Mouse (Mus musculus): ENCODE measurements around the gene Ctnna3.
A peak's percentile ranks its signal among the peaks of the same experiment; 100 is the strongest.
"Not testable (repeated sequence)": the region's sequence is repeated elsewhere in the genome, so short reads cannot be mapped to it uniquely, and the experiment has no call there.

Ctnna3 gene

DNA sequence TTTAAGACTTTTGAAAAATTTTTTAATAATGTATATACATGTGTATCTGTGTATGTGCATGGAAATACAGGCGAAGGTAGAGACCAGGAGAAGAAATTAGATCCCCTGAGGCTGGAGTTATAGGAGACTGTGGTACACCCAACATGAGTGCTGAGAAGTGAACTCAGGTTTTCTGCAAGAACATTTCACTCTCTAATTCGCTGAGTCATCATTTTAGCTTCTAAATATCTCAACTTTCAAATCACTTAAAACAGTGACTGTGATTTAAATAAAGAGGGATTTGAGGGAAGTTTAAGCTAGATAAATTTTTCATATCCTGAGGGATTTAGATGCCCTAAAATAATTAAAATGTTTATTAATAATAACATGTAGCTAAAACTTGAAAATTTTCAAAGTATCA, 1241.6 kb downstream of the Ctnna3 start:
- no peak for DNase-seq

- no peak for DNase-seq
Observed at GRCm38 (mm10) chr10:64675796-64676195, 1245.9 kb downstream of the Ctnna3 start.

DNA sequence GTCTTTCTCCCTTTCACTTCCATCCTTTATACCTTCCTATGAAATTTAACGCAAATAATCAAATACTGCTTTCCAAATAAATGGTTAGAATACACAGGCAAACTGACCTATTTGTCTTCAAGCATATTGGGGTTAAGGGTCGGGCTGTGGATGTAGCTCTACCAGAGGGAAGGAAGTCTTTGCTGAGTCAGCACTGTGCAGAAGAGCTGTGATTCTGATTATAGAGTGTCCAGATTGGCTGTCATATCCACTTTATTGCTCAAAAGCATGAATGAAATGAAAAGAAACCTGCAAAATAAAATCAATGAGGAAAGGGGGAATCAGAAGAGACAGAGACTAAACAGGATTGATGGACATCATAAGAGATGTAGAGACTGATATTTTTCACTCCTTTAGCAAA, 1280.1 kb downstream of the Ctnna3 start:
- no peak for DNase-seq

GRCm38 (mm10) chr10:64718036-64718435, 1288.1 kb downstream of the Ctnna3 start:
- DNase-seq, result no peak

- no peak for DNase-seq
Observed at GRCm38 (mm10) chr10:64735692-64736091, 1305.8 kb downstream of the Ctnna3 start.

GRCm38 (mm10) chr10:64736616-64737015, 1306.7 kb downstream of the Ctnna3 start:
- no peak for DNase-seq

GRCm38 (mm10) chr10:64741721-64742120, 1311.8 kb downstream of the Ctnna3 start:
- DNase-seq, result not testable (repeated sequence)

- not testable (repeated sequence) for DNase-seq
Observed at GRCm38 (mm10) chr10:64744099-64744498, 1314.2 kb downstream of the Ctnna3 start.

GRCm38 (mm10) chr10:64748651-64749050, 1318.8 kb downstream of the Ctnna3 start:
- DNase-seq, result no peak

DNA sequence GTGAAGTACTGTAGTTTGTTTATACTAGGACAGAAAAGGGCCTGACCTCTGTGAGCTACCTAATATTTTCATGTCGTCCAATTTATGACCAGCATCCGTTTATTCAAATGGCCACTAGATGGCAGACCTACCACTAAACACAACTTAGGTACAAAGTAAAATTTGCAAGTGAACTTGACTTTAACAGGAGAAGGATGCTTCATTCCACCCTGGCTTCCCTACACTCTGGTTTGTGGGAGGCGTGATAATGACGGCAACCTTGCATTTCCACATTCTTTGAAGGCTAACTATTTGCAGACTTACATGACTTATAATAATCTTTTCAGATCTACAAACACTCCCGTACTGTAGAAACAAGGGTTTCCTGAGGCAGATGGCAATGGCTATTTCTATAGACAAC, 1320.9 kb downstream of the Ctnna3 start:
- DNase-seq, result peak; percentile 38

DNA sequence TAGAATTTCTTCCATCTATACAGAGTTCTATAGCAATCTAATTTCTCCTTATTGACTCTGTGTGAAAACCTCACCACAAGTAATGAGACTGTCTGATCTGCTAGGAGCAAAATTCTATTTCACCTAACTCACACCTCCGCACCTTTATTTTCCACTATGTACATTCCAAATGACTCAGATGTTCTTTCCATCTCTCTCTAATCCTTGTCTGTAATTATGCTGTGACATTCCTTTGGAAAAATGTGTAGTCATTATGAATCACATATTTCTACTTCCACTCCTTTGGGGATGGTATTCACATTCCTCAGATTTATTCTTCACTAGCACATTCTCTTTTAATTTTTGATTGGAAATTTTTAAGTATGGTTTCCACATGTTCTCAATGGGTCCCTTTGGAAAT, 1406.4 kb downstream of the Ctnna3 start:
- no peak for DNase-seq

GRCm38 (mm10) chr10:64861439-64861838, 1431.5 kb downstream of the Ctnna3 start:
- DNase-seq, result peak; percentile 65

DNA sequence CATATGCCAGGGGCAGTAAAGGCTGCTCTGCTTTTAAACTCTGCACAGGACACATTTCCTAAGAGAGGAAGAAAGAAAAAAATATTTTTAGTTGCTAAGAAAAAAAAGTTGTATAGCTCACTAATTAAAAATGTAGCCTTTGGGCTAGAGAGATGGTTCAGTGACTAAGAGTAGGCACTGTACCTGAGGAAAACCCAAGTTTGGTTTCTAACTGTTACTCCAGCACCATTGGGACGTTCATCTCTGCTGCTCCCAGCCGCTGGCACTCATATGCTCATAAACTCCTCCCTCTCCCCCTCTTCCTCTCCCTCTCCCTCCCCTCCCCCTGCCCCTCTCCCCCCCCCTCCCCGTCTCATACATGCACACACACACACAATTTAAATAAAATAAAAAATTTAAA, 1441.0 kb downstream of the Ctnna3 start:
- peak; percentile 45 for DNase-seq

- peak; percentile 65 for DNase-seq
Observed at GRCm38 (mm10) chr10:64876506-64876905, 1446.6 kb downstream of the Ctnna3 start.

DNA sequence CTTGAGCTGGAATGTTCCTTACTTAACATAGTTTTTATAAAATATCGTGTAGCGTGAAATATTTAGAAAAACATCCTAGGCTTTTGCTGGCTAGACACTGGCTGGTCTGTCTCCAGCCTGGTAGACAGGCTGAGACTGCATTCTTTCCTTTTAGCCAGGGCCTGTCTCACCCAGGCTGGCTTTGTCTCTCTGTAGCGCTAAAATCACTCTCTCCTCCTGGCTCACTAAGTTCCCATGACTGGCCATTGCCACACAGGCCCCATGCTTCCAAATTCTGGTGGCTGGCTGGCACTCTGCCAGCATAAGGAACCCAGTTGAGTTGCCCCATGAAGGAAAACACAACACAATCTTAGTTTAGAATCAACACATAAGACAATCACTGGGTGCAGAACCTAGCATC, 1450.0 kb downstream of the Ctnna3 start:
- no peak for DNase-seq

- no peak for DNase-seq
Observed at GRCm38 (mm10) chr10:64886946-64887345, 1457.0 kb downstream of the Ctnna3 start.

GRCm38 (mm10) chr10:64892458-64892857, 1462.6 kb downstream of the Ctnna3 start:
- DNase-seq, result no peak

DNA sequence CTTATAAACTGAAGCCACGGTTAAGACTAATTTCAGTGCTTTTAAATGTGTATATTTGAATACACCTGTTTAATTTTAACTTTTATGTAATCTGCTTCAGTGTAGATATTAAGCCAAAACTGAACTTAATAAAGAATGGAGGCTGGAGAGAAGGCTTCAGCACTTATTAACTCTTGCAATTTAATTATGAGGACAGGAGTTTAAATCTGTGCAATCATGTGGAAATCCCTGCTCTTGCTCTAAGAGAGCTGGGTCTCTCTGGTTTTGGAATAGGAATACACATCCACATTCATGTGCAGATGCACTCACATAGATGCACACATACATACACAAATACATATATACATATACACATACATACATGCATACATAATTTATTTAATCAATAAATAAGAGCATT, 1468.8 kb downstream of the Ctnna3 start:
- DNase-seq, result peak; percentile 62

GRCm38 (mm10) chr10:64901726-64902125, 1471.8 kb downstream of the Ctnna3 start:
- DNase-seq, result peak; percentile 55

GRCm38 (mm10) chr10:64940975-64941374, 1511.1 kb downstream of the Ctnna3 start:
- no peak for DNase-seq

DNA sequence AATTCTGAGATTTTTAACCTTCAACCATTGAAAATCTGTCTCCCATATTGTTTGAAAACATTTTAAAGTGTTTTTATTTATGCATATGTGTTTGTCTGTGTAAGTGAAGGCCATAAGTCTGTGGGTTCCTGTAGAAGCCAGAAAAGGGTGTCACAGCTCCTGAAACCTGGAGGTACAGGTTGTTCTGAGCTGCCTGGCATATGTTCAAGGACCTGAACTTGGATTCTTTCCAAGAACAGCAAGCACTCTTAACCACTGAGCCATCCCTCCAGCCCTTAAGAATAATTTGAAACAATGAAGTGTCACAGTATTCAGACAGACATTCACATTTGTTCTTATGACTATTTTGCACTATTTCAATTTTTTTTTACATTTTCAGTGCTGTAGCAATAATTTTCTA, 1528.5 kb downstream of the Ctnna3 start:
- peak; percentile 23 for DNase-seq

DNA sequence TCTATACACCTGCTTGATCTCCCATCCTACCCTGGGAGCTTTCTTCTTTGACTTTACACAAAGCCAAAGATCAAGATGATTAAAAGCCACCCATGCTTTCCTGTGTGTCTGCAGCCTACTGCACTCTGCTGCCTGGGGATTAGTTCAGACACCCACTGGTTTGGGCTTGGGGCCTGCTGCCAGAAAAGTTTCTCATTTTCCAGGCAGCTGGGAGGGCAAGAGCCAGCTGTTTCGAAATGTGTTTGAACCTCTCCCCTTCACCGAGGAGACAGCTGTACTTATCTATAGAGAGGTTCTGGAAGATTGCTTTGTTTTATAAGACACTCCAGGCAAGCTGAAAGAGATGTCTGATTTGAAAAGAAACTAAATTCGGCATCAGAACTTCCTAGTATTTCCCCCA, 1563.0 kb downstream of the Ctnna3 start:
- DNase-seq, result no peak

DNA sequence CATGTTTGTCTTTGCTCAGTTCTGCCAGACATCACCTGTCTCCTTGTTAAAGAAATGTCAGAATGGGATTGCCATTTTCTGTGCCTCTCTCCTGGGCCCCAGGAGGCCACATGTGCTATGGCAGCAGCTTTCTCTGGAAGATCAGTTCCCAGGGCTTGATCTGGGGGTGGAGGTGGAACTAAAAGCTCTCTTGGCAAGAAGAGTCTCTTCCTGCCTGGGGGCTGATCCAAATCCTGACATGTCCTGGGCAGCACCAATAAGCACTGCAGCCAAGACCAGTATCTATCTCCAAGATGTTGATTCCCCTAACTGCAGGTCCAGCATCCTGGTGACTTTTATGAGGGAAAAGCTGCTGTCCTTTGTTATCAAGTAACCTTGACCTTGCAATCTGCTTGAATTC, 1583.6 kb downstream of the Ctnna3 start:
- DNase-seq, result no peak

DNA sequence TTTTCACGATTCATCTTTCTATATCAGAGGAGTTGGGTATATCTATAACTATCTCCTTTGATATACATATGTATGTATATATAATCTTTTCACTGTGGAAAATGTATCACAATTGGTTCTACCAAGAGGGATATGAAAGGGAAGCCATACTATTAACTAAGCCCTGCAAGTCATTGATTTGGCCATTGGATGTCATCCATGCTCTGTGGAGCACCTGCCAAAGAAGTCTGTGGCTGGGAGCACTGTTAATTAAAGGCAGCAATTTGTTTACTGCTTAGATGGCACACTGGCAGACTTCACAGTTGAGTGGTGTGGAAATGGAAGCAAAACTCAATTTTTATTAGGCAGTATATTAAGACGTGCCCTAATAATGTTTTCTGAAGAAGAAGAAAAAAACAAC, 1592.8 kb downstream of the Ctnna3 start:
- DNase-seq, result peak; percentile 1

DNA sequence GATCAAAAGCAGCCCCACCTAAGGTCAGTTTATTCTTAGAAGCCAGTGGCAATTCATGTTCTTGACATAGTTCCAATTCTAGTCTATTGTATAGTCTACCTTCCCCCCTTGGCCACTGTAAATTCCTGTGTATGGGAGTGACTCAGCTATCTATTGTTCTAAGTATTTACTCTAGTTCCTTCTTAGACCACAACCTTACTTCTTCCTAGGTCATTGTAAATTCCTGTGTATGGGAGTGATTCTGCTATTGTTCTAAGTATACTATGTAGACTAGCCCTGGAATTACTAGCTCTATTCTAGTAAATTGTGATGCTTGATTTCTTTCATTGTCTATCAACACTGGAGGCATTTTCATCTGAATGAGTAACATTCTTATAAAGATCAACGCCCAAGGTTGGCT, 1603.6 kb downstream of the Ctnna3 start:
- not testable (repeated sequence) for DNase-seq
